Mouse (Mus musculus) megakaryocyte, embryonic 14.5 days (primary cell): Measurements from ENCODE around the gene Vsig10. TPM values are rescaled to one million over a fixed set of nuclear protein-coding genes. Genes with fewer than 3 reads are reported as not detected.

Experiments used
- H3K27me3 ChIP-seq: replicated peaks from 2 replicates; pipeline ENCODE3; 2012; ENCODE audit warnings: inconsistent platforms
- H3K36me3 ChIP-seq: replicated peaks from 2 replicates; pipeline ENCODE3; 2012; ENCODE audit warnings: low read length, inconsistent platforms, mixed read lengths
- H3K4me1 ChIP-seq: 2 replicates; pipeline ENCODE4 v1.6.1; 2012; ENCODE audit warnings: inconsistent platforms
- H3K4me3 ChIP-seq: replicated peaks from 2 replicates; pipeline ENCODE3; 2012; ENCODE audit warnings: moderate library complexity, mild to moderate bottlenecking, inconsistent platforms
- H3K9me3 ChIP-seq: 2 replicates; pipeline ENCODE4 v1.6.1; 2012; ENCODE audit warnings: inconsistent platforms
- FLI1 ChIP-seq: IDR thresholded peaks from 2 replicates; pipeline ENCODE4 v1.6.1; 2012; ENCODE audit warnings: low read length, inconsistent platforms, mixed read lengths
- GATA1 ChIP-seq: IDR thresholded peaks from 3 replicates; pipeline ENCODE4 v1.6.1; 2012; ENCODE audit warnings: mixed read lengths, low read length, inconsistent platforms, borderline replicate concordance
- polyA plus RNA-seq: library from polyadenylated mRNA; stranded (reverse); fragments of >175 nt; gene quantifications from 2 replicates; pipeline ENCODE4 v1.2.3, GENCODE M21; 2012; ENCODE audit warnings: low replicate concordance; ENCODE audit not compliant: insufficient read depth

Vsig10 gene
- polyA plus RNA-seq, 1 experiment: 0.23 TPM

DNA sequence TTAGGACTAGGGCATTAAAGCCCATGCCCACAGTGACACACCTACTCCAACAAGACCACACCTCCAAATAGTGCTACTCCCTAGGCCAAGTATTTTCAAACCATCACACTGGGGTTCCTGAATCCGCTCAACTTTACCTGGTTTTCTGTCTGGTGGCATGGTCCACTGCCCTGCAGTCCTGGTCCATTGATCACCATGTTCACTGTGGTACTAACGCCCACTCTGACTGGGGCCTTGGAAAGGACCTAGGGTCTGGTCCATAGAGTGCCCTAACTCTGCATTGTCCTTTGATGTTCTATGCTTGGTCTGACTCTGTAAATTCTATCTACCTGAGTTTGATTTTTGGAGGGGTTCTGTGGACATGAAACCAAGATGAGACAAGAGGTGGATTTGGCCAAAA is 29.0 kb downstream of the Vsig10 start:
- TF ChIP-seq GATA1 (no peak), FLI1 (no peak)
- Histone ChIP-seq H3K36me3 (no peaks in the 10 kb centered on the region), H3K4me3 (no peak overlapping the region)

GRCm38 (mm10) chr5:117348279-117348678 is 29.4 kb downstream of the Vsig10 start:
- Histone ChIP-seq H3K4me3 (no peak overlapping the region), H3K36me3 (no peaks in the 10 kb centered on the region), H3K9me3 (no peaks in the 10 kb centered on the region; the same call in 1 of the 2 replicates), H3K4me1 (peaks cover 8% of the 10 kb centered on the region), H3K27me3 (peaks cover 30% of the 10 kb centered on the region)
- TF ChIP-seq FLI1: no peak
- TF ChIP-seq GATA1: no peak

More for the DNA sequence above, 29.0 kb downstream of the Vsig10 start:
- no peaks in the 10 kb centered on the region; the same call in 1 of the 2 replicates for H3K9me3 ChIP-seq
- peaks cover 8% of the 10 kb centered on the region for H3K4me1 ChIP-seq
- peaks cover 27% of the 10 kb centered on the region for H3K27me3 ChIP-seq

DNA sequence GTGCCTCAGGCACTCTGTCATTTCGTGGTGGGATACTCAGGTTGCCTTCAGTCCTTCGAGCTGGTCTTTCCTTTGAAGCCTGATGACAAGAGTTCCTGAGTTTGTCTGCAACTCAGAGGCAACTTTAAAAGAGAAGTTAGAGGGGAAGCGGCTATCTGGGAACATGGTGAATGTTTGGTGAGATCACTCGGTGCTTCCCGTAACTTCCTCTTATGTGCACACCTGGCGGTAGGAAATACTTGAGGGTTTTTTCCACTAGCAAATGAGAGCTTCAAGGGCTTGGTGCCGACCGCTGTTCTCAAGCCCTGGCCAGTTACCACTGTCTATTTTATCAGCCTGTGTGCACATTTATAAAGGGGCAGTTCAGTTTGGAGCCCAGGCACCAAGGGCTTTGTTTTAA is 35.2 kb downstream of the Vsig10 start:
- Histone ChIP-seq H3K4me3 (no peak overlapping the region), H3K36me3 (no peaks in the 10 kb centered on the region), H3K4me1 (peaks cover 38% of the 10 kb centered on the region), H3K27me3 (peaks cover 47% of the 10 kb centered on the region), H3K9me3 (no peaks in the 10 kb centered on the region)
- no peak for TF ChIP-seq FLI1

GRCm38 (mm10) chr5:117355648-117356303 is 36.9 kb downstream of the Vsig10 start:
- Histone ChIP-seq H3K4me3 (peak overlapping the region; percentile 93), H3K4me1 (peaks cover 54% of the 10 kb centered on the region), H3K9me3 (no peaks in the 10 kb centered on the region), H3K27me3 (peaks cover 38% of the 10 kb centered on the region), H3K36me3 (no peaks in the 10 kb centered on the region)
- TF ChIP-seq FLI1 (no peak), GATA1 (no peak)

DNA sequence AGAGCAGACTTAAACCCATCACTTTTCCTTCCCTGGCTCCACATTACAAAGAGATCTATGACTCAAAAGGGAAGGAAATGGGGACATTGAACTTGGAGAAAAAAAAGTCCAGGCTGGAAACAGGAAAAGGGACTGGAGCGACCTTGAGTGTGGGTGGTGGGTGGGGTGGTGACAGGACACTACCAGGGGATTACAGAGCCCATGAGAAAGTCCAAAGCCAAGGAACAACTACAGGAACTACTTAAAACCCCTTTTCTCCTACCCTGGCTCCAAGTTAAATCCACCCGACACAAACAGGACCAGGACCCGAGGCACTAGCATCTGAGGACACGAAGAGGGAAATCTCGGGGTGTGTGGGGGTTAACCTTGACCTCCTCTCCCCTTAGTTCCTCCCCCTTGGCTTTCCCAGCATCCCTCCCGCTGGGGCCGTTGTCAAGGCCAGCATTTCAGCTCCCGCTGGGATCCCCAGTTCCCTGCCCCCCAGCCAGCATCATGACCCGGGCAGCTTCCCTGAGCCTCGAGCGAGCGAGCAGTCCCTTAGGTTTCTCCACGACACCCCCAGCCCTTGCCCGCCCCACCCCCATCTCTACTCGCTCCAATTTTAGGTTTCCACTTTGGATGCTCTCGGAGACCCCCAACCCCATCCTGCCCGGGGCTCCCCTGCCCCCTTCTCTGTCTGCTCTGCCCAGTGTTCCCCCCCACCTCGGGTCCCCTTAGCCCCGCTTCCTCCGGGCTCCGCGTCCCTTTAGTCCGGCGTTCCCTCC is 37.7 kb downstream of the Vsig10 start:
- TF ChIP-seq GATA1 (no peak), FLI1 (no peak)
- Histone ChIP-seq H3K4me3 (peak overlapping the region; percentile 93), H3K9me3 (no peaks in the 10 kb centered on the region), H3K4me1 (peaks cover 62% of the 10 kb centered on the region), H3K36me3 (no peaks in the 10 kb centered on the region), H3K27me3 (peaks cover 33% of the 10 kb centered on the region)

- Histone ChIP-seq H3K4me3 (peak within 1 kb of the TSS; percentile 93), H3K4me1 (peaks cover 67% of the 10 kb centered on the region), H3K9me3 (no peaks in the 10 kb centered on the region), H3K36me3 (no peaks in the 10 kb centered on the region), H3K27me3 (peaks cover 31% of the 10 kb centered on the region)
- TF ChIP-seq FLI1 (no peak), GATA1 (no peak)
These were observed 38.2 kb downstream of the Vsig10 start, which contains the start of gene Wsb2 for GRCm38 (mm10) chr5:117357129-117357477. Gene Wsb2 (plus strand): TSS chr5:117357304.

DNA sequence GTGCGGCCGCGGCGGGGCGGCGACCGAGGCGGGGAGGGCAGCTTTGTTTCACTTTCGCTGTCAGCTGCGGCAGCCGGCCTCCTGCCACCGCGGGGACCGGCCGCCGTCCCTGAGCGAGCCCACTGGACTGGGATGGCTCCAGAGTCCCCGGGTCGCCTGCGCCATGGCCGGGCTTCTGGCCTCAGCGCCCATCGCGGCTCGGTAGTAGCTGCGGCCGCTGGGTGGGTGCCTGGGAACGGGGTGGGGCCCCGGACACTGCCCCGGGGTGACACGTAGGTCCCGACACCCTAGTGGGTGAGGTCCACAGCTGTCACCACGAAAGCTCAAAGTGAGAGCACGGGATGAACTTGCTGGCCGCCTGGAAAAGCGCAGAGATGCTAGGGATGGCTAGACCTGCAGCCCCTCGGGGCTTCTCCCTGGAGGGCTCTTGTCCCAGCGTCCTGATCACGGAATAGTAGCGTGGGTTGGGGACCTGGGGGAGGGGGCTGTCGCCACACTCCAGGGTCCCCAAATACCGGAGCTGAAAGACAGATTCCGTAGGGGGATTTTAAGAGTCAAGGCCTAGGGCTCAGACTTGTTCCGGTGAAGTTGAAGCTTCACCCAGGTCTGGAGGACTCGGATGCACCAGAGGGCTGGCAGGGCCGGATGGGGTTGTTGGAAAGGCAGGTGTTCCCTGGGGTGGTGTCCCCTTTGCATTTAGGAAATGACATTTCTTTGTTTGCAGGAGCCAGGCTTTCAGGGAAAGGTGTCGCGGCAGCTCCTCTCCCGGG is 38.8 kb downstream of the Vsig10 start:
- peaks cover 26% of the 10 kb centered on the region for H3K27me3 ChIP-seq
- no peaks in the 10 kb centered on the region for H3K9me3 ChIP-seq
- H3K36me3 ChIP-seq: no peaks in the 10 kb centered on the region
- peak overlapping the region; percentile 93 for H3K4me3 ChIP-seq
- TF ChIP-seq GATA1 (no peak), FLI1 (no peak)
- H3K4me1 ChIP-seq: peaks cover 71% of the 10 kb centered on the region

DNA sequence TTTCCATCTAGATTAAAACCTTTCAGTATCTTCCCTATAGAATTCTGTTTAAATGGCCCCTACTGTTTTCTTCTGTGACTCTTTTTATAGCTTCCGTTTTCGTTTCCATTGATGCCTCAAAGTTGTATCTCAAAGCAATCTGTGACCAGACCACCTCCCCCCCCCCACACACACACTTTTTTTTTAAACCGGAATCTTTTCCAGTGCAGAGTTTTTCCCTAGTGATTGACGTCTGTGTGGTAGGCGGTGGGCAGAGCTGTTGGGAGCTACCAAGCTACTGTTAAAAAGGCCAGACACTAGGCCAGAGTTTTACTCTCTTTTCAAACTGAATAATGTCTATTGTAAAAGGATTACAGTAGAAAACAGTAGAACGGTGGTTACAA is 39.4 kb downstream of the Vsig10 start:
- Histone ChIP-seq H3K4me1 (peaks cover 77% of the 10 kb centered on the region), H3K36me3 (peaks cover 4% of the 10 kb centered on the region), H3K4me3 (peak overlapping the region; percentile 93), H3K27me3 (peaks cover 20% of the 10 kb centered on the region), H3K9me3 (no peaks in the 10 kb centered on the region)
- TF ChIP-seq FLI1 (no peak), GATA1 (no peak)

DNA sequence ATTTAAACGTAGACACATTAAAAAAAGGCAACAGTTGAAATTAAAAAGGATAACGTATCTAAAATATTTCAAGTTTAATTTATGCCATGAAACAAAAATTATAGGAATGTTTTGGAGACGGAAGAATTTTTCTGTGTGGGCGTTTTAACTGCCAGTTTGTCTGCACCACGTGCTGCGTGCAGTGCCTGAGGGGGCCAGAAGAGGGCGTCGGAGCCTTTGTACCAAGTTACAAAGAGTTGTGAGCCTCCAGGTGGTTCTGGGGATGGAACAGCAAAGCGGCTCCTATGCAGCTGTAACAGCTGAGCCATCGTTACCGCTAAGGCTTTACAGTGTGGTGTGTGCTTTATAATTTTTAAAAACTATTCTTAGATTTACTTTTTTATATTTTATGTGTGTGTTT is 39.8 kb downstream of the Vsig10 start:
- Histone ChIP-seq H3K4me3 (peak overlapping the region; percentile 53), H3K27me3 (peaks cover 16% of the 10 kb centered on the region), H3K4me1 (peaks cover 81% of the 10 kb centered on the region), H3K9me3 (no peaks in the 10 kb centered on the region), H3K36me3 (peaks cover 8% of the 10 kb centered on the region)
- TF ChIP-seq GATA1: no peak
- TF ChIP-seq FLI1: no peak
